Mouse (Mus musculus) C2C12 (cell line): Measurements from ENCODE around the gene Tspo2. TPM values are rescaled to one million over a fixed set of nuclear protein-coding genes. Genes with fewer than 3 reads are reported as not detected.

ENCODE experiments used
- H3K27me3 ChIP-seq: one replicate; pipeline ENCODE4 v1.6.1; 2011; ENCODE audit not compliant: control insufficient read depth, insufficient read depth, insufficient read length
- H3K36me3 ChIP-seq: one replicate; pipeline ENCODE4 v1.6.1; 2011; ENCODE audit not compliant: control insufficient read depth, insufficient read depth
- H3K4me3 ChIP-seq: one replicate; pipeline ENCODE4 v1.5.1; 2011; ENCODE audit warnings: mild to moderate bottlenecking, control low read depth; ENCODE audit not compliant: poor library complexity, insufficient read depth, severe bottlenecking
- H3K79me2 ChIP-seq: one replicate; pipeline ENCODE4 v1.6.1; 2011; ENCODE audit not compliant: control insufficient read depth, insufficient read depth
- H3K79me3 ChIP-seq: one replicate; pipeline ENCODE4 v1.6.1; 2011; ENCODE audit warnings: low read depth, control low read depth
- H3ac ChIP-seq: one replicate; pipeline ENCODE3; 2011; ENCODE audit warnings: low read depth; ENCODE audit not compliant: control insufficient read depth, insufficient read length
- CEBPB ChIP-seq: IDR thresholded peaks from one replicate; pipeline ENCODE4 v1.6.1; 2011; ENCODE audit warnings: low read depth, mild to moderate bottlenecking, control low read depth, moderate library complexity
- CTCF ChIP-seq: IDR thresholded peaks from one replicate; pipeline ENCODE4 v1.5.1; 2011; ENCODE audit not compliant: control insufficient read depth, insufficient read depth, insufficient read length
- FOSL1 ChIP-seq: IDR thresholded peaks from one replicate; pipeline ENCODE4 v1.8.0; 2011; ENCODE audit warnings: mild to moderate bottlenecking, low read length; ENCODE audit not compliant: poor library complexity, insufficient read depth, severe bottlenecking
- MAX ChIP-seq: IDR thresholded peaks from one replicate; pipeline ENCODE4 v1.6.1; 2011; ENCODE audit warnings: mild to moderate bottlenecking, control low read depth
- MYOD1 ChIP-seq: IDR thresholded peaks from one replicate; pipeline ENCODE4 v1.6.1; 2011; ENCODE audit warnings: low read depth; ENCODE audit not compliant: control insufficient read depth, insufficient read length
- MYOG ChIP-seq: IDR thresholded peaks from one replicate; pipeline ENCODE4 v1.6.1; 2011; ENCODE audit not compliant: control insufficient read depth, insufficient read length; ENCODE audit errors: extremely low read depth
- USF1 ChIP-seq: IDR thresholded peaks from one replicate; pipeline ENCODE4 v1.6.1; 2011; ENCODE audit warnings: low read depth, mild to moderate bottlenecking, control low read depth, moderate library complexity
- polyA plus RNA-seq: library from polyadenylated mRNA; unstranded; fragments of >200 nt; fragmentation: generic; extraction: Trizol; gene quantifications from one replicate; pipeline ENCODE4 v1.2.1, GENCODE M21; 2012; ENCODE audit warnings: missing spikeins

Tspo2 gene
- polyA plus RNA-seq, 1 experiment: not detected

DNA sequence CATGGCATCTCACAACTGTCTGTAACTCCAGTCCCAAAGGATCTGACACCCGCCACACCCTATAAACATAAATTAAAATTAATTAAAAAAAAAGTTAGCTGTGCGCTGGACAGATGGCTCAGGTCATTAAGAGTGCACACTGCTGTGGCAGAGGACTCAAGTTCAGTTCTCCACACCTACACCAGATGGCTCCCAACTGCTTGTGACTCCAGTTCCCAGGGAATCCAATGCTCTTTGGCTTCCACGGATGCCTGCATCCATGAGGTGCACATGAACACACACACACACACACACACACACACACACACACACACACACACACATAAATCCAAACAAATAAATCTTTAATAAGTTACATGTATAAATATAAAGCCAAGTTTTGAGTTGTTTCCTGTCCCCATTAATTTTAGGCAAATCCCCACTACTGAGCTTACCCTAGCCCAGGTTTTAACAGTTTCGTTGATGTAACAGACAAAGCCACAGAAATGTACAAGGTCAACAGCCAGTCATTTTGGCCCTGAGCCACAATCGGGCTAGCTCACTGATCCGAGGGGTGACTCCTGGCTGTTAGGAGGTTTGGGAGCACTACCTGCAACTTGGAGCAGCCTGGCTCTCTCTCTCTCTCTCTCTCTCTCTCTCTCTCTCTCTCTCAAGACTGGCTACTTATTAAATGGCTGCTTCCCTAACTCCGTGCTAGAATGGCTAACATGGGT, 8.4 kb downstream of the Tspo2 start:
- H3K79me2 ChIP-seq: no peaks in the 10 kb centered on the region
- no peak overlapping the region for H3ac ChIP-seq
- H3K4me3 ChIP-seq: no peak overlapping the region
- no peaks in the 10 kb centered on the region for H3K79me3 ChIP-seq
- TF ChIP-seq MYOG: no peak
- TF ChIP-seq MYOD1: no peak
- no peak for TF ChIP-seq MAX
- TF ChIP-seq FOSL1: no peak
- no peak for TF ChIP-seq CTCF
- no peak for TF ChIP-seq CEBPB
- TF ChIP-seq USF1: no peak
- H3K27me3 ChIP-seq: no peaks in the 10 kb centered on the region
- H3K36me3 ChIP-seq: no peaks in the 10 kb centered on the region

DNA sequence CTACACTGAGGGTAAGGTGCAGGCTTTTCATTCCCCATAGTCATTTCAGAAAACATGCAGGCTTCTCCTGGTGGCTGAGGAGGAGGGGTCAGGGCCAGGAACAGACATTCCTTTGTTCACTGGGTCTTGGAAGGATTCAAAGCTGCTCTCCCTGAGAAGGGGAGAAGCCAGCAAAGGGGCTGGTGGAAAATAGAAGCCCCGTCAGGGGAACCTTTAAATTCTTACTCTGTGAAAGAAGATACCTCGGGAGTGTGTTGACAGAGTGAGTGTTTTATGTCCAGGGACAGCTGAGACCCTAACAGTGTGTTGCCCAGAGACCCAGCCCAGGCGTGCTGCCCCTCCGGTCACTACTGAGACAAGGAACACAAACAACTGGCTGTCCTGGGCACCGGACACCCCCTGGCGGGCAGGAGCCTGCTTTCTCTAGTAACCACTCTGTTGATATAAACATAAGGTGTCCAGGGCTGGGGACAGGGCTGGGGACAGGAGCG, 13.9 kb downstream of the Tspo2 start:
- TF ChIP-seq USF1: no peak
- no peak for TF ChIP-seq CTCF
- TF ChIP-seq MYOG: no peak
- no peak for TF ChIP-seq FOSL1
- TF ChIP-seq MAX: no peak
- TF ChIP-seq CEBPB: no peak
- no peak for TF ChIP-seq MYOD1
- Histone ChIP-seq H3K4me3 (no peak overlapping the region), H3K79me2 (no peaks in the 10 kb centered on the region), H3ac (no peak overlapping the region), H3K27me3 (no peaks in the 10 kb centered on the region), H3K79me3 (no peaks in the 10 kb centered on the region), H3K36me3 (no peaks in the 10 kb centered on the region)

DNA sequence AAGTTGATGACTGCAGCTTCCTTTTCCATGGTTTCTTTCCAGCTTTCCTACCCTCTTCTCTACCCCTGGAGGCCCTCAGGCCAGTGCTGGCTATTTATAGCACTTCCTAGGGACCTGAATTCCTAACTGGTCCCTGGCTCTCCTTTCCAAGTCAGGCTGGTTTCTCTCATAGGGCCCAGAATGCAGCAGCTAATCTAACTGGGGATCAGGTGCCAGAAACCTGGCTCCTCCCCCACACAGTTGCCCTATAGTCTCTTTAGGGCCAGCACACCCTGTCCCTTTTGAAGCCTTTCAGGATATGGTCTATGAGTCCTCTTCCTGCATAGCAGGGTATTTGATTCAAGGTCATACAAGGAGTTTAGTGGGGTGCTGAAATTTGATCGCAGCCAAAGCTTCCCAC, 14.8 kb downstream of the Tspo2 start:
- no peak overlapping the region for H3K4me3 ChIP-seq
- no peaks in the 10 kb centered on the region for H3K79me2 ChIP-seq
- no peaks in the 10 kb centered on the region for H3K36me3 ChIP-seq
- H3K79me3 ChIP-seq: no peaks in the 10 kb centered on the region
- no peak overlapping the region for H3ac ChIP-seq
- no peaks in the 10 kb centered on the region for H3K27me3 ChIP-seq
- no peak for TF ChIP-seq MYOD1
- TF ChIP-seq CTCF: no peak
- no peak for TF ChIP-seq MAX
- TF ChIP-seq USF1: no peak
- no peak for TF ChIP-seq FOSL1
- TF ChIP-seq CEBPB: no peak
- no peak for TF ChIP-seq MYOG

GRCm38 (mm10) chr17:48434479-48434878, 16.8 kb downstream of the Tspo2 start:
- no peak overlapping the region for H3ac ChIP-seq
- no peaks in the 10 kb centered on the region for H3K27me3 ChIP-seq
- no peaks in the 10 kb centered on the region for H3K36me3 ChIP-seq
- H3K79me2 ChIP-seq: no peaks in the 10 kb centered on the region
- TF ChIP-seq USF1 (no peak), MYOG (no peak)
- H3K79me3 ChIP-seq: no peaks in the 10 kb centered on the region
- H3K4me3 ChIP-seq: no peak overlapping the region

- TF ChIP-seq MYOG (no peak), MYOD1 (no peak), USF1 (no peak), CTCF (no peak), CEBPB (no peak), MAX (no peak)
- H3K79me3 ChIP-seq: no peaks in the 10 kb centered on the region
- no peaks in the 10 kb centered on the region for H3K79me2 ChIP-seq
- H3K36me3 ChIP-seq: no peaks in the 10 kb centered on the region
- no peak overlapping the region for H3ac ChIP-seq
- H3K27me3 ChIP-seq: no peaks in the 10 kb centered on the region
- H3K4me3 ChIP-seq: no peak overlapping the region
These were observed 17.5 kb downstream of the Tspo2 start for GRCm38 (mm10) chr17:48433689-48434330.
